Mouse (Mus musculus) CD4-positive, CD25-positive, alpha-beta regulatory T cell, adult 4 months (primary cell): ENCODE results near the gene Prss33. TPM values are rescaled to one million over a fixed set of nuclear protein-coding genes. Genes with fewer than 3 reads are reported as not detected.
"Not testable (repeated sequence)": the region's sequence is repeated elsewhere in the genome, so short reads cannot be mapped to it uniquely, and the experiment has no call there.

Experiments used
- ATAC-seq: one replicate; pipeline ENCODE4 v1.8.0; 2017
- polyA plus RNA-seq, 2 experiments: library from polyadenylated mRNA; unstranded; fragments of 100-300 nt; shearing (Covaris generic); gene quantifications; one replicate each; pipeline ENCODE4 v1.2.1; 2017

Prss33 gene
- not detected for polyA plus RNA-seq

GRCm38 (mm10) chr17:23836006-23836575, at the start of gene Prss33:
Prss33 (minus strand) TSS chr17:23836056.
- ATAC-seq, result no peak

GRCm38 (mm10) chr17:23880576-23880975, 44.7 kb upstream of the Prss33 start, which contains the start of the genes Dcpp1 and Dcpp2:
Dcpp1 (plus strand) TSS chr17:23880876.
Dcpp2 (plus strand) TSS chr17:23880880.
- ATAC-seq, result not testable (repeated sequence)

- no peak for ATAC-seq
Measured at GRCm38 (mm10) chr17:23877166-23877565, 41.3 kb upstream of the Prss33 start.

GRCm38 (mm10) chr17:23876741-23877140, 40.9 kb upstream of the Prss33 start:
- ATAC-seq, result no peak

GRCm38 (mm10) chr17:23873884-23874856, 38.3 kb upstream of the Prss33 start:
- ATAC-seq, result no peak

- ATAC-seq, result no peak
Measured at GRCm38 (mm10) chr17:23868513-23868912, 32.7 kb upstream of the Prss33 start.

GRCm38 (mm10) chr17:23867756-23868155, 31.9 kb upstream of the Prss33 start, which contains the start of gene Prss21:
Prss21 (plus strand) TSS chr17:23868056.
- no peak for ATAC-seq

- no peak for ATAC-seq
Measured at GRCm38 (mm10) chr17:23862926-23863325, 27.1 kb upstream of the Prss33 start.

GRCm38 (mm10) chr17:23857913-23858312, 22.1 kb upstream of the Prss33 start:
- ATAC-seq, result no peak

GRCm38 (mm10) chr17:23857193-23857592, 21.3 kb upstream of the Prss33 start:
- no peak for ATAC-seq

GRCm38 (mm10) chr17:23854229-23854765, 18.4 kb upstream of the Prss33 start:
- no peak for ATAC-seq

GRCm38 (mm10) chr17:23853292-23853691, 17.4 kb upstream of the Prss33 start:
- peak; percentile 49 for ATAC-seq

GRCm38 (mm10) chr17:23850853-23851749, 15.2 kb upstream of the Prss33 start:
- ATAC-seq, result no peak

- no peak for ATAC-seq
Measured at GRCm38 (mm10) chr17:23850028-23850427, 14.2 kb upstream of the Prss33 start.

- ATAC-seq, result peak; percentile 82
Measured at GRCm38 (mm10) chr17:23843812-23844273, 8.0 kb upstream of the Prss33 start, which contains the start of the genes Prss32 and Prss41. Prss32 (plus strand) TSS chr17:23843855. Prss41 (minus strand) TSS chr17:23844172.

GRCm38 (mm10) chr17:23843141-23843811, 7.4 kb upstream of the Prss33 start:
- no peak for ATAC-seq

- peak; percentile 69 for ATAC-seq
Measured at GRCm38 (mm10) chr17:23841145-23841544, 5.3 kb upstream of the Prss33 start.

- ATAC-seq, result no peak
Measured at GRCm38 (mm10) chr17:23831201-23831600, 4.7 kb downstream of the Prss33 start.

- peak; percentile 84 for ATAC-seq
Measured at GRCm38 (mm10) chr17:23829064-23829619, 6.7 kb downstream of the Prss33 start, which contains the start of gene Elob. Elob (minus strand) TSS chr17:23829136.

- ATAC-seq, result peak; percentile 24
Measured at GRCm38 (mm10) chr17:23828271-23829001, 7.4 kb downstream of the Prss33 start.
